Mouse (Mus musculus) lung, postnatal 0 days (tissue): ENCODE results near the gene Mink1.

Experiments
- CTCF ChIP-seq: IDR thresholded peaks from 2 replicates; pipeline ENCODE4 v1.5.1; 2016; ENCODE audit warnings: antibody characterized with exemption, mild to moderate bottlenecking
- EP300 ChIP-seq: IDR thresholded peaks from 2 replicates; pipeline ENCODE4 v1.6.1; 2016; ENCODE audit warnings: antibody characterized with exemption, mild to moderate bottlenecking, control low read depth

DNA sequence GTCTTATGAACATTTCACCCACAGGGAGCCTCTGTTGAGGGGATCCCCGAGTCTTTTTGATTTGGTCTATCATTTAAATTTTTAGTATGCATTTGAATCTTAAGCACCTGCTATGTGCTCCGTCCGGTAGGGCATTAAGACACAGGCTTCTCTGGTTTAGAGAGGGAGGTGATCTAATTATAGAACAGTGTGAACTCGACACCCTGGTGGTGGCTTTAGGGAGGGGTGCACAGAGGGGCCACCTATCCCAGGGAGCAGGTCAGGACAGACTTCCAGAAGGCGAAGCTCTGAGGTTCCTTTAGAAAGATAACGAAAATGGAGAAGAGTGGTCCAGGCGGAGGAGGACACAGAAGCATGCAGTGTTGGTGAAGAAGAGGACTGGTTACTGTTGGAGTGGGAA lies 18.2 kb upstream of the Mink1 start:
- TF ChIP-seq CTCF: no peak
- no peak for TF ChIP-seq EP300
